Mouse (Mus musculus) midbrain, embryonic 15.5 days (tissue): ENCODE data around the gene Galnt12. TPM values are rescaled to one million over a fixed set of nuclear protein-coding genes. Genes with fewer than 3 reads are reported as not detected.

Experiments used
- ATAC-seq: fragments of 200-750 bp; cut with Nextera tagmentation; replicated peaks from 2 replicates; pipeline ENCODE4 v1.8.0; 2017; ENCODE audit warnings: moderate TSS enrichment
- H3K27ac ChIP-seq: fragments of 300-500 bp; sonication (generic); 2 replicates; pipeline ENCODE4 v1.5.1; 2015; ENCODE audit warnings: mild to moderate bottlenecking, inconsistent platforms
- H3K27me3 ChIP-seq: fragments of 300-500 bp; sonication (generic); replicated peaks from 2 replicates; pipeline ENCODE4 v1.6.1; 2015; ENCODE audit warnings: inconsistent platforms
- H3K36me3 ChIP-seq: fragments of 300-500 bp; sonication (generic); replicated peaks from 2 replicates; pipeline ENCODE4 v1.6.1; 2015; ENCODE audit warnings: inconsistent platforms
- H3K4me1 ChIP-seq: fragments of 300-500 bp; sonication (generic); 2 replicates; pipeline ENCODE4 v1.6.1; 2015; ENCODE audit warnings: inconsistent platforms
- H3K4me2 ChIP-seq: fragments of 300-500 bp; sonication (generic); 2 replicates; pipeline ENCODE4 v1.6.1; 2015; ENCODE audit warnings: inconsistent platforms, mild to moderate bottlenecking, moderate library complexity
- H3K4me3 ChIP-seq: fragments of 300-500 bp; sonication (generic); 2 replicates; pipeline ENCODE4 v1.5.1; 2015; ENCODE audit warnings: mild to moderate bottlenecking, inconsistent platforms
- H3K9ac ChIP-seq: fragments of 300-500 bp; sonication (generic); 2 replicates; pipeline ENCODE4 v1.6.1; 2015; ENCODE audit warnings: mild to moderate bottlenecking, inconsistent platforms
- H3K9me3 ChIP-seq: fragments of 300-500 bp; sonication (generic); 2 replicates; pipeline ENCODE4 v1.6.1; 2016; ENCODE audit warnings: inconsistent platforms
- WGBS: fragments of 180-500 bp; shearing (Covaris S2); methylation state at CpG from one replicate; pipeline ENCODE4 v1.1.7; 2015; ENCODE audit warnings: mixed read lengths; 5-methylcytosine and 5-hydroxymethylcytosine counted together
- polyA plus RNA-seq: library from polyadenylated mRNA; unstranded; fragments of >200 nt; fragmentation: Nextera tagmentation; extraction: Ambion mirVana; gene quantifications from 2 replicates; pipeline ENCODE4 v1.2.1, GENCODE M21; 2015

Gene Galnt12
- polyA plus RNA-seq, 1 experiment from 2014 or later = 1.8 TPM

DNA sequence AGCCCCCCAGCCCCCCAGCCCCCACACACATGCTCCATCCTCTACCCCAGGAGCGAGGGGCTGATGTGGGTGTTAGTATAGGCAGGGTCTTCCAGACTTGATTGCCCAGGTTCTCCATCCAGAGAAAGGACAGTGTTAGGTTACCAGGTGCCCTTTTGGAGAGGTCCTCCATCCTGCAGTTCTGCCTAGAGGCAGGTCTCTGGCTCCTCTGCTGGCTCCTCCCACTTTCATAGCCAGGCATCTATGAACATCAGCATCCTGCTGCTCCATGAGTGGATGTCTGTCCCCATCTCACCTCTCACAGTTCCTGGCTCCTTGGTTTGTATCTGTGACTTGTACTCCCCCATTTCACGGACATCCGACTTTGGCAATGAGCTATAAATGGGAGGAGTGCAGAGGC is 48.6 kb downstream of the Galnt12 start:
- Histone ChIP-seq H3K4me3 (no peak overlapping the region), H3K9ac (no peak overlapping the region), H3K36me3 (no peaks in the 10 kb centered on the region), H3K27ac (no peak overlapping the region), H3K27me3 (no peaks in the 10 kb centered on the region), H3K4me1 (peaks cover 19% of the 10 kb centered on the region), H3K4me2 (no peak overlapping the region), H3K9me3 (no peaks in the 10 kb centered on the region)
- WGBS = 93% methylated on average over 3 of the region's 3 CpGs
- no peak for ATAC-seq

DNA sequence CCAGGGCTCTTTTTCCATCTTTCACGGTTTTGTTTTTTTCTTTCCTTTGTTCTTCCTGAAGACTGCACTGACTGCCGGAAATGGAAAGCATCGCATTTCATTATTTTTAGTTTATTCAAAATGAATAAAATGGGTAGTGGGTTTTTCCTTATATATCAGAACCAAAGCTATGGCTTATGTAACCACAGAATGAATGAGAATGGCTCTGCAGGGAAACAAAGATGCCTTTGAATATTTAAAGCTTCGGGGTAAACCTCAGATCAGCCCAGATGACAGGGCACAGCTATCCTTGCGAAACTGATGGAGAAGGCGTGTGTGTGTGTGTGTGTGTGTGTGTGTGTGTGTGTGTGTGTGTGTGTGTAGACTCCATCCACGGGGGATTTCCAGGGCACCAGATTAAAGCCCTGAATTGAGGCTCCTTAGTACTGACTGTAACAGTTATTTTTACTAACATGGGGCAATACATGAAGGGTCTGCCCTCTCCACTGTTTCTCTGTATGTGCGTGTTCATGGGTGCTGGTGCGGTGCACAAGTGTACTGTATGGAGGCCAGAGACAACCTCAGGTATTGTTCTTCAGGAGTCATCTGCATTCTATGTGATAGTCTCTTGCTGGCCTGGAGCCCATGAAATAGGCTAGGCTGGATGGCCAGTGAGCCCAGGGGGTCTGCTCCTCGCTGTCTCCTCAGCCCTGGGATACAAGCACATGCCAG is 49.9 kb downstream of the Galnt12 start:
- Histone ChIP-seq H3K27me3 (no peaks in the 10 kb centered on the region), H3K36me3 (no peaks in the 10 kb centered on the region), H3K4me3 (no peak overlapping the region), H3K4me2 (no peak overlapping the region), H3K9ac (no peak overlapping the region), H3K9me3 (no peaks in the 10 kb centered on the region), H3K4me1 (peaks cover 19% of the 10 kb centered on the region), H3K27ac (peak overlapping the region; percentile 58)
- 48% methylated on average over 10 of the region's 10 CpGs for WGBS
- ATAC-seq = peak; percentile 48

DNA sequence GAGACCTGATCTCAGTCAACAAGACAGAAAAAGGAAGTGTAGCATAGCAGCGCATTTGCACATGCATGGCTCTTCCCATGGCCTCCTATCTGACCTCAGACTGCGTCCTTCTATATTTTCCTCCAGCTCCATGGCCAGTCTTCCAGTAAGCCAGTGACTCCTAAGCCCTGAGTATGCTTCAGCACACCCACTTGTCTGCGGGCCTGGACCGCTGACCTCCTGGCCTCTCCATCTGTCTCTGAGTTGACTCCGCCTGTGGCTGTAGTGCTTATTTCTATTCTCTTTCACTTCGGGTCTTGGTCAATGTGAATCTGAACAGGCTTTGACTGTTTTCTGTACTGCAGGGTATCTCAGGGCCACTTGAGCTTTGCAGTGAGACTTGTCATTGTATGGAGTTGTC is 52.1 kb downstream of the Galnt12 start:
- Histone ChIP-seq H3K9ac (no peak overlapping the region), H3K4me2 (no peak overlapping the region), H3K4me1 (peaks cover 19% of the 10 kb centered on the region), H3K36me3 (no peaks in the 10 kb centered on the region), H3K4me3 (no peak overlapping the region), H3K27me3 (no peaks in the 10 kb centered on the region), H3K27ac (no peak overlapping the region), H3K9me3 (no peaks in the 10 kb centered on the region)
- WGBS = 88% methylated on average over 6 of the region's 6 CpGs
- ATAC-seq = no peak

DNA sequence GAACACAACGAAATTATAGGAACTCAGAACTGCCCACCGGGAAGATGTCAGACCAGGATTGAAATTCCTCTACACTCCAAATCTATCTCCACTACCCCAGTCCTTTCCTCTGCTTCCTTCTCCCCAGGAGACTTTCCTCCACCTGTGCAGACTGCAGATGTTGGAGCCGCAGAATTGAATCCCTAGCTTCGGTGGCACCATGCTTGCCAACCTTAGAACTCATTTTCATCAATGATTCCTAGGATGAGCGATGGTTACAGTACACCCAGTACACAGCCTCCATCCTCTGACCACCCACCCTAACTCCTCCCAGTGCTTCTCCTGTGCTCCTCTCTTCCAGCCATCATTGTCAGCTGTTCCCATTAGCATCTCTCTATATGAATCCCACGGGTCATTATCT is 53.6 kb downstream of the Galnt12 start:
- Histone ChIP-seq H3K9ac (no peak overlapping the region), H3K4me3 (no peak overlapping the region), H3K27ac (no peak overlapping the region), H3K4me2 (no peak overlapping the region), H3K36me3 (no peaks in the 10 kb centered on the region), H3K9me3 (no peaks in the 10 kb centered on the region), H3K27me3 (no peaks in the 10 kb centered on the region), H3K4me1 (peaks cover 17% of the 10 kb centered on the region)
- ATAC-seq = no peak
- 91% methylated on average over 6 of the region's 6 CpGs for WGBS

DNA sequence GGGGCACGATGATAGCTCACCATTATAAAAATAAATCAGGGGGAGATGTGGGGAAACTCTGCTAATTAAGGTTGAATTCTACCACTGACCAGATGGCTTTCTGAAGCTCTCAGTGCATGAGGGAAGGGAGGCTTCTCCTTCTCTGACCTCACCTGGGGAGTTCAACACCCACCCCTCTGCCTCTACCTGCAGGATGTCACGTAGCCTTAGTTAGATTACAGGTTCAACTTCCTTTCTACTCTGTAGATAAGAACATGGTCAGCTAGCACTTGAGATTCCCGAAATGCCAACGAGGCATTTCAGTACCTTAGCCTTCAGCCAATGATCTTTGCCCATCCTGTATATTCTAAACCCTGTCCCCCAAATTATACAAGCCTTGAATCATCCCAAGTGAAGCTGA is 54.9 kb downstream of the Galnt12 start:
- WGBS = 88% methylated on average over 4 of the region's 4 CpGs
- Histone ChIP-seq H3K4me3 (no peak overlapping the region), H3K9ac (no peak overlapping the region), H3K4me1 (peaks cover 10% of the 10 kb centered on the region), H3K4me2 (no peak overlapping the region), H3K36me3 (no peaks in the 10 kb centered on the region), H3K27me3 (no peaks in the 10 kb centered on the region), H3K27ac (no peak overlapping the region), H3K9me3 (no peaks in the 10 kb centered on the region)
- no peak for ATAC-seq

DNA sequence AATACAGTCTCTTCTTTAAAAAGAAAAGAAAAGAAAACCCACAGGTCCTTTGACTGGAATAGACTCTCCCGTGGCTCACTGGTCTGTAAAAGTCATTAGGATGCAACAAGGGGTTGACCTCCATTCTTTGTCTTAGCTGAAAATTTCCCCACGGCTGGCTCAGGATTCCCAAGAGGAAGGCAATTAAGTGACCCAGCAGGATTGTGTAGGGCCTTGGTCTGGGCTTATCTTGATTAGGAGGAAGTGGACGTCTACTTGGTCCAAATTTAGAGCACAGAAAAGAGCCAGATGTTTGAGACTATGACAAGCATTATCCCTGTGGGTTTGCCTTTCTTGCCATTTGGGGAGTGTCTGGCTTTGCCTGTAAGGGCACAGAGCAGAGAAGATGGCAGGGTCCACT is 58.3 kb downstream of the Galnt12 start:
- no peaks in the 10 kb centered on the region for H3K36me3 ChIP-seq
- no peak overlapping the region for H3K4me3 ChIP-seq
- no peaks in the 10 kb centered on the region for H3K4me1 ChIP-seq
- no peak overlapping the region for H3K4me2 ChIP-seq
- H3K9me3 ChIP-seq = no peaks in the 10 kb centered on the region
- 29% methylated on average over 3 of the region's 3 CpGs for WGBS
- H3K27ac ChIP-seq = no peak overlapping the region
- no peaks in the 10 kb centered on the region for H3K27me3 ChIP-seq
- ATAC-seq = no peak
- no peak overlapping the region for H3K9ac ChIP-seq

DNA sequence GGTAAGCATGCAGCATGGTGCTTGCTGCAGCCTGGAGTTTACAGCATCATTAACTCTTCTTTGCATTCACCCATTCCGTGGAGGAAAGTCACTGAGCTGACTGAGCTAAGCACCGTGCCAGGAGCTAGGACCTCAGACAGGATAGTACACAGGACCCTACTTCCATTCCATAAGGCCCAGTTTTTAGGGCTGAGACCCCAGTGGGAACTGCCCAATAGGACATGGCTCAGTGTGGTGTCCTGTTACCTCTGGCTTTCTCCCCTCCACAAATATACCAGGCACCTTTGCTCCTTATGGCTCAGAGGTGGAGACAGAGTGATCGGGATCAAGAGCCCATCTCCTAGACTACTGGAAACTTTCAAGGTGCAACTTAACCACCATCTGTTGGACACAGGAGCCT is 59.1 kb downstream of the Galnt12 start:
- no peak overlapping the region for H3K9ac ChIP-seq
- no peak overlapping the region for H3K4me3 ChIP-seq
- no peaks in the 10 kb centered on the region for H3K9me3 ChIP-seq
- WGBS = 93% methylated on average over 3 of the region's 3 CpGs
- H3K4me1 ChIP-seq = no peaks in the 10 kb centered on the region
- H3K27me3 ChIP-seq = no peaks in the 10 kb centered on the region
- no peak for ATAC-seq
- H3K4me2 ChIP-seq = no peak overlapping the region
- H3K27ac ChIP-seq = no peak overlapping the region
- H3K36me3 ChIP-seq = no peaks in the 10 kb centered on the region

DNA sequence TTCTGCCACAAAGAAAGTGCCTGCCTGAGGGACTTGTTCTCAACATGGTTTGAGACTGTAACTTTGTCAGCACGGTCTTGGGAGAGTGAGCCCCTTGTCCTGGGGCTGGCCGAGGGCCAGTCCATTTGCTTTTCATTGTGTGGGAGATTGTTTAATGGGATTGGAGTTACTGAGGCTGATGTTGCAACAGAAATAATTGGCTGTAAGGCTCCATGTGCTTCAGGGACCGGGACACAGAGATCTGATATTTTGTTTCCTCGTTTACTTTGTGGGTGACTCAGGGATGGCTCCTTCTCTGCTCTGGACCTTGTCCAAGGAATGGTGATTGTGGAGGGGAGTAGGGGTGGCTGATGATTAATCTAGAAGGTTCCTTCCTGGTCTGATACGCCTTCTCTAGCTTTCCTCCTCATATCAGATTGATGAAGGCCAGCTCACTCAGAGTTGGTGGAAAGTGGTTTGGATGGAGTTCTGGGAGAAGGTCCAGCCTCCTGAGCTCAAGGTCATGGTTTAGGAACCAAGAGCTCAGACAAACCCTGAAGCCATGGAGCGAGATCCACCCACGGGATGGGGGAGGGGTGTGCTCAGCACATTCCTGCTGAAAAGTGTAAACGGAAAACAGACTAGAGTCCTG is 60.0 kb downstream of the Galnt12 start:
- Histone ChIP-seq H3K9me3 (no peaks in the 10 kb centered on the region), H3K27me3 (no peaks in the 10 kb centered on the region), H3K4me3 (no peak overlapping the region), H3K36me3 (no peaks in the 10 kb centered on the region), H3K4me2 (no peak overlapping the region), H3K27ac (no peak overlapping the region), H3K9ac (no peak overlapping the region), H3K4me1 (no peaks in the 10 kb centered on the region)
- 74% methylated on average over 8 of the region's 8 CpGs for WGBS
- no peak for ATAC-seq

DNA sequence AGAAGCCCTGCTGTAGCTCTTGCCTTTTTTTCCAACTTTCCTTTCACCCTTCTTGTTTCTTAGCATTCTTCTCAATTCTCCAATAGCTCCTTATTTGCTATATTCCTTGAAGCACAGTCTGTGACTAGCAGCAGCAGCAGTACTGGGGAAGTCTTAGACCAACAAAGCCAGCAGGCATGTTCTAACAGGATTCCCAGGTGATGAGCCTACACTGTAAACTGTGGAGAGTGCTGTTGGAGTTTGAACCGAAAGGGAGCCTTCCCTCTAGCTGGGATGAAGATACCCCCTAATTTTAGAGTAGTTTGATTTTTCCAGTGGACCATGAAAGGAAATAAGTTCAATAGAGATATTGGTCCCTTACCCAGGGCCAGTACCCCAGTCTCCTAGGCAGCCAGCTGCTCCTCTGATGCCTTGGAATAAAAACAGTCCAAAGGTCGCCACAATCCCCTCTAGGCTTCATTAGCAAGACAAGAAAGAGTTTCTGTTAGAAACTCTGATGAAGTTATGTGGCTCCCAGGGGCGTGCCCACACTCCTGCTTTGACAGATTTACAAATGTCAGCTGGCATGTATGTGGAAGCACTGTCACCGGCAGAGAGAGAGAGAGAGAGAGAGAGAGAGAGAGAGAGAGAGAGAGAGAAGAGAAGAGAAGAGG is 69.5 kb downstream of the Galnt12 start:
- Histone ChIP-seq H3K4me2 (no peak overlapping the region), H3K4me1 (peaks cover 11% of the 10 kb centered on the region), H3K36me3 (no peaks in the 10 kb centered on the region), H3K9me3 (peaks cover 5% of the 10 kb centered on the region; the same call in 1 of the 2 replicates), H3K27ac (0 out of 2 replicates have a peak overlapping the region, but pooled peaks have one; percentile 2), H3K9ac (no peak overlapping the region), H3K27me3 (no peaks in the 10 kb centered on the region), H3K4me3 (no peak overlapping the region)
- 9% methylated on average over 4 of the region's 4 CpGs for WGBS
- ATAC-seq = peak; percentile 79

DNA sequence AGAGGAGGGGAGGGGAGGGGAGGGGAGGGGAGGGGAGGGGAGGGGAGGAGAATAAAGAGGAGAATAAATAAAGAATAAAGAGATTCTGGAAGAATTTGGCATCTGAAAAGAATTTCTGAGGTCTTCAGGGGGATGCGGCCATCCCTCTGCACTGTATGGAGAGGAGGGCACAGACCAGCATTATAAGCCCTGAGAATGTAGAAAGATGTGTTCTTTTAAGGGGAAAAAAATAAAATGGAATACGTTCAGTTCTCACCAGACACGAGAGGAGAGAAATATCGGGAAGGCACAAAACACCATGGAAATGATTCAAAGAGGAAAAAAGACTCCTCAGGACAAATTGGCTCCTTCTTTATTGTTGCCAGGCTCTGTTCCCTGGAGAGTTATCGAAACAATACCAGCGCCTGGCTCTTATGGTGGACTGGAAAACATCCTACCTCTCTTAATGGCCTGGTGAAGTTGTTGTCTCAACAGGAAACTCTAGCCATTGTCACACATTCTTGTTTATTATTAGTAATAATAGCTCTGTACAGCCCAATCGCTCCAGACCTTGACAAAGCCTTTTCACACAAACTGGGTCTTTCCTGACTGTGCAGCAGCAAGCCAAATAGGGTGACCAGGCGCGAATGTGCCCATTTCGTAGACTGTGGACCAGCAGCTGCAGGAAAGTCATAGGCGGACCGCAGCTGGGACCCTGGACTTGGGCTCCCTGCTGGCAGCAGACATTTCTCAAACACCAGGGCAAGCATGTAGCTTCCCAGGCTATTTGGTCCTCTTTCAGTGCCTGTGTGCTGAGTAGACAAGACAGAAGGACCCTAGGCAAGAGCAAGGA is 70.3 kb downstream of the Galnt12 start:
- 0 out of 2 replicates have a peak, but pooled peaks have one; percentile 48 for ATAC-seq
- WGBS = 56% methylated on average over 12 of the region's 12 CpGs

DNA sequence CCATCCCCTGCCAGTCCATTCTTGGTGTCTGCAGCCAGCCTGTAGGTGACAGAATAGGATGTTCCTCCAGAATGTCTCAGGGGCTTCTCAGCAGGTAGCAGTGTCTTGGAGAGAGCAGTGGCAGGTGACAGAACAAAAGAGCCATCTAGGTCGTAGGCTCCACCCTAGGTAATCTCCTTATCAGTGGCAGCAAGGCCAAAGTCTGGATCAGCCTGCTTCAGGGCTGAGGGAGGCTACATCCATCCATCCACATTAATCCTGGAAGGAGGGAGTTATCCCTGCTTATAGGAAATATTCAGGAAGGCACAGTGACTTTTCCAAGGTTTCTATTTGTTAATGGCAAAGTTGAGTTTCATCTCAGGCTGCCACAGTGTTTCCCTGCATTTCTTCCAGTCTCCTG is 80.6 kb downstream of the Galnt12 start:
- H3K4me2 ChIP-seq = no peak overlapping the region
- 39% methylated on average over 1 of the region's 1 CpGs for WGBS
- no peaks in the 10 kb centered on the region for H3K27me3 ChIP-seq
- H3K4me3 ChIP-seq = no peak overlapping the region
- ATAC-seq = no peak
- H3K27ac ChIP-seq = no peak overlapping the region
- H3K36me3 ChIP-seq = no peaks in the 10 kb centered on the region
- H3K4me1 ChIP-seq = no peaks in the 10 kb centered on the region
- no peaks in the 10 kb centered on the region for H3K9me3 ChIP-seq
- no peak overlapping the region for H3K9ac ChIP-seq

More for the DNA sequence above, 70.3 kb downstream of the Galnt12 start:
- no peak overlapping the region for H3K9ac ChIP-seq
- peaks cover 5% of the 10 kb centered on the region; the same call in 1 of the 2 replicates for H3K9me3 ChIP-seq
- H3K27ac ChIP-seq = no peak overlapping the region
- no peak overlapping the region for H3K4me2 ChIP-seq
- no peaks in the 10 kb centered on the region for H3K27me3 ChIP-seq
- peaks cover 11% of the 10 kb centered on the region for H3K4me1 ChIP-seq
- no peak overlapping the region for H3K4me3 ChIP-seq
- H3K36me3 ChIP-seq = no peaks in the 10 kb centered on the region
